Mouse (Mus musculus): ENCODE measurements around the gene Slc39a13. TPM values are rescaled to one million over a fixed set of nuclear protein-coding genes. Genes with fewer than 3 reads are reported as not detected.
"Not testable (repeated sequence)": the region's sequence is repeated elsewhere in the genome, so short reads cannot be mapped to it uniquely, and the experiment has no call there.

Gene Slc39a13
- polyA plus RNA-seq (2016; fragmentation: Nextera tagmentation; extraction: Ambion mirVana), result 22.6 and 24.3 TPM in 2 replicates

GRCm38 (mm10) chr2:91070076-91070800, at the start of gene Slc39a13:
Slc39a13 (minus strand) TSS chr2:91070417.
- H3K4me1 ChIP-seq, result peaks cover 24% of the 10 kb centered on the region
- H3K9me3 ChIP-seq, result no peaks in the 10 kb centered on the region
- H3K4me3 ChIP-seq (replicated peaks), result peak within 1 kb of the TSS; percentile 73
- peak; percentile 95 for ATAC-seq (ENCODE audit: low FRiP score)
- under 1% methylated on average over 61 of the region's 69 CpGs for WGBS
- H3K36me3 ChIP-seq (replicated peaks), result peaks cover 8% of the 10 kb centered on the region; the same call in 1 of the 2 replicates
- H3K27me3 ChIP-seq, result no peaks in the 10 kb centered on the region; the same call in 1 of the 2 replicates
- peak within 1 kb of the TSS; percentile 82 for H3K4me2 ChIP-seq
- H3K9ac ChIP-seq, result peak within 1 kb of the TSS; percentile 76
- H3K27ac ChIP-seq, result peak within 1 kb of the TSS; percentile 76

GRCm38 (mm10) chr2:91119551-91119950, 49.3 kb upstream of the Slc39a13 start:
- peaks cover 4% of the 10 kb centered on the region for H3K4me1 ChIP-seq
- no peak overlapping the region for H3K27ac ChIP-seq
- no peak for ATAC-seq (ENCODE audit: low FRiP score)
- WGBS, result 88% methylated on average over 6 of the region's 6 CpGs
- H3K9ac ChIP-seq, result no peak overlapping the region
- H3K27me3 ChIP-seq, result peaks cover 22% of the 10 kb centered on the region
- no peak overlapping the region for H3K4me2 ChIP-seq
- H3K9me3 ChIP-seq, result no peaks in the 10 kb centered on the region
- H3K36me3 ChIP-seq (replicated peaks), result no peaks in the 10 kb centered on the region
- no peak overlapping the region for H3K4me3 ChIP-seq (replicated peaks)

- H3K27ac ChIP-seq, result no peak overlapping the region
- no peak for ATAC-seq (ENCODE audit: low FRiP score)
- H3K9ac ChIP-seq, result no peak overlapping the region
- no peaks in the 10 kb centered on the region for H3K9me3 ChIP-seq
- H3K27me3 ChIP-seq, result peaks cover 25% of the 10 kb centered on the region
- peaks cover 4% of the 10 kb centered on the region for H3K4me1 ChIP-seq
- no peak overlapping the region for H3K4me3 ChIP-seq (replicated peaks)
- H3K4me2 ChIP-seq, result no peak overlapping the region
- no peaks in the 10 kb centered on the region for H3K36me3 ChIP-seq (replicated peaks)
- WGBS, result 91% methylated on average over 19 of the region's 19 CpGs
Measured at GRCm38 (mm10) chr2:91119061-91119460, 48.8 kb upstream of the Slc39a13 start.

GRCm38 (mm10) chr2:91118647-91119046, 48.4 kb upstream of the Slc39a13 start:
- H3K9ac ChIP-seq, result no peak overlapping the region
- no peak overlapping the region for H3K27ac ChIP-seq
- 74% methylated on average over 1 of the region's 1 CpGs for WGBS
- no peaks in the 10 kb centered on the region for H3K36me3 ChIP-seq (replicated peaks)
- no peak for ATAC-seq (ENCODE audit: low FRiP score)
- H3K4me2 ChIP-seq, result no peak overlapping the region
- H3K4me1 ChIP-seq, result peaks cover 4% of the 10 kb centered on the region
- H3K9me3 ChIP-seq, result no peaks in the 10 kb centered on the region
- H3K4me3 ChIP-seq (replicated peaks), result no peak overlapping the region
- peaks cover 28% of the 10 kb centered on the region for H3K27me3 ChIP-seq

GRCm38 (mm10) chr2:91117585-91118275, 47.5 kb upstream of the Slc39a13 start, which contains the start of gene Mybpc3:
Mybpc3 (plus strand) TSS chr2:91118144.
- H3K27me3 ChIP-seq, result peaks cover 32% of the 10 kb centered on the region
- no peak for ATAC-seq (ENCODE audit: low FRiP score)
- no peak within 1 kb of the TSS for H3K4me3 ChIP-seq (replicated peaks)
- peaks cover 4% of the 10 kb centered on the region for H3K4me1 ChIP-seq
- no peak within 1 kb of the TSS for H3K9ac ChIP-seq
- H3K36me3 ChIP-seq (replicated peaks), result no peaks in the 10 kb centered on the region
- H3K27ac ChIP-seq, result no peak within 1 kb of the TSS
- H3K4me2 ChIP-seq, result no peak within 1 kb of the TSS
- 88% methylated on average over 11 of the region's 11 CpGs for WGBS
- no peaks in the 10 kb centered on the region for H3K9me3 ChIP-seq

GRCm38 (mm10) chr2:91116842-91117241, 46.6 kb upstream of the Slc39a13 start:
- WGBS, result 82% methylated on average over 5 of the region's 5 CpGs
- H3K9me3 ChIP-seq, result no peaks in the 10 kb centered on the region
- no peak overlapping the region for H3K9ac ChIP-seq
- no peak overlapping the region for H3K4me3 ChIP-seq (replicated peaks)
- peaks cover 32% of the 10 kb centered on the region for H3K27me3 ChIP-seq
- no peak for ATAC-seq (ENCODE audit: low FRiP score)
- peaks cover 4% of the 10 kb centered on the region for H3K4me1 ChIP-seq
- no peaks in the 10 kb centered on the region for H3K36me3 ChIP-seq (replicated peaks)
- H3K27ac ChIP-seq, result no peak overlapping the region
- H3K4me2 ChIP-seq, result no peak overlapping the region

GRCm38 (mm10) chr2:91115578-91115970, 45.4 kb upstream of the Slc39a13 start:
- Histone ChIP-seq H3K4me1 (peaks cover 4% of the 10 kb centered on the region), H3K27ac (no peak overlapping the region), H3K9me3 (no peaks in the 10 kb centered on the region), H3K4me3 (replicated peaks) (peak overlapping the region; percentile 44), H3K9ac (peak overlapping the region; percentile 61), H3K27me3 (peaks cover 32% of the 10 kb centered on the region), H3K4me2 (peak overlapping the region; percentile 78), H3K36me3 (replicated peaks) (no peaks in the 10 kb centered on the region)
- WGBS, result 31% methylated on average over 12 of the region's 12 CpGs
- no peak for ATAC-seq (ENCODE audit: low FRiP score)

GRCm38 (mm10) chr2:91114781-91115577, 44.8 kb upstream of the Slc39a13 start:
- Histone ChIP-seq H3K27me3 (peaks cover 32% of the 10 kb centered on the region), H3K36me3 (replicated peaks) (no peaks in the 10 kb centered on the region), H3K4me1 (peaks cover 4% of the 10 kb centered on the region), H3K4me3 (replicated peaks) (peak overlapping the region; percentile 44), H3K27ac (no peak overlapping the region), H3K4me2 (peak overlapping the region; percentile 78), H3K9ac (peak overlapping the region; percentile 61), H3K9me3 (no peaks in the 10 kb centered on the region)
- WGBS, result 7% methylated on average over 38 of the region's 42 CpGs
- ATAC-seq (ENCODE audit: low FRiP score), result peak; percentile 82

- Histone ChIP-seq H3K9ac (no peak overlapping the region), H3K27me3 (peaks cover 35% of the 10 kb centered on the region), H3K27ac (no peak overlapping the region), H3K36me3 (replicated peaks) (no peaks in the 10 kb centered on the region), H3K4me1 (peaks cover 4% of the 10 kb centered on the region), H3K4me2 (no peak overlapping the region), H3K4me3 (replicated peaks) (no peak overlapping the region), H3K9me3 (no peaks in the 10 kb centered on the region)
- ATAC-seq (ENCODE audit: low FRiP score), result no peak
- WGBS, result 73% methylated on average over 6 of the region's 6 CpGs
Measured at GRCm38 (mm10) chr2:91113852-91114251, 43.6 kb upstream of the Slc39a13 start.

GRCm38 (mm10) chr2:91113334-91113733, 43.1 kb upstream of the Slc39a13 start:
- 83% methylated on average over 10 of the region's 10 CpGs for WGBS
- Histone ChIP-seq H3K9me3 (no peaks in the 10 kb centered on the region), H3K4me2 (no peak overlapping the region), H3K36me3 (replicated peaks) (no peaks in the 10 kb centered on the region), H3K27me3 (peaks cover 35% of the 10 kb centered on the region), H3K27ac (no peak overlapping the region), H3K9ac (no peak overlapping the region), H3K4me1 (peaks cover 4% of the 10 kb centered on the region), H3K4me3 (replicated peaks) (no peak overlapping the region)
- no peak for ATAC-seq (ENCODE audit: low FRiP score)

GRCm38 (mm10) chr2:91112491-91112890, 42.3 kb upstream of the Slc39a13 start:
- Histone ChIP-seq H3K9me3 (no peaks in the 10 kb centered on the region), H3K4me3 (replicated peaks) (no peak overlapping the region), H3K27me3 (peaks cover 33% of the 10 kb centered on the region), H3K27ac (no peak overlapping the region), H3K4me1 (peaks cover 4% of the 10 kb centered on the region), H3K36me3 (replicated peaks) (no peaks in the 10 kb centered on the region), H3K4me2 (no peak overlapping the region), H3K9ac (no peak overlapping the region)
- no peak for ATAC-seq (ENCODE audit: low FRiP score)
- WGBS, result 64% methylated on average over 4 of the region's 4 CpGs

- H3K4me1 ChIP-seq; H3K36me3 ChIP-seq (replicated peaks); H3K4me2 ChIP-seq; H3K27ac ChIP-seq; H3K4me3 ChIP-seq (replicated peaks); H3K9ac ChIP-seq; ATAC-seq (ENCODE audit: low FRiP score); H3K9me3 ChIP-seq: not testable (repeated sequence)
- H3K27me3 ChIP-seq, result peaks cover 28% of the 10 kb centered on the region
- 96% methylated on average over 3 of the region's 3 CpGs for WGBS
Measured at GRCm38 (mm10) chr2:91111832-91112231, 41.6 kb upstream of the Slc39a13 start.
